Mouse (Mus musculus): Measurements from ENCODE around the gene Neurog3. TPM values are rescaled to one million over a fixed set of nuclear protein-coding genes. Genes with fewer than 3 reads are reported as not detected.

The Neurog3 gene
- polyA plus RNA-seq (2014; fragmentation: Nextera tagmentation; extraction: Ambion mirVana) = not detected in 2 replicates

DNA sequence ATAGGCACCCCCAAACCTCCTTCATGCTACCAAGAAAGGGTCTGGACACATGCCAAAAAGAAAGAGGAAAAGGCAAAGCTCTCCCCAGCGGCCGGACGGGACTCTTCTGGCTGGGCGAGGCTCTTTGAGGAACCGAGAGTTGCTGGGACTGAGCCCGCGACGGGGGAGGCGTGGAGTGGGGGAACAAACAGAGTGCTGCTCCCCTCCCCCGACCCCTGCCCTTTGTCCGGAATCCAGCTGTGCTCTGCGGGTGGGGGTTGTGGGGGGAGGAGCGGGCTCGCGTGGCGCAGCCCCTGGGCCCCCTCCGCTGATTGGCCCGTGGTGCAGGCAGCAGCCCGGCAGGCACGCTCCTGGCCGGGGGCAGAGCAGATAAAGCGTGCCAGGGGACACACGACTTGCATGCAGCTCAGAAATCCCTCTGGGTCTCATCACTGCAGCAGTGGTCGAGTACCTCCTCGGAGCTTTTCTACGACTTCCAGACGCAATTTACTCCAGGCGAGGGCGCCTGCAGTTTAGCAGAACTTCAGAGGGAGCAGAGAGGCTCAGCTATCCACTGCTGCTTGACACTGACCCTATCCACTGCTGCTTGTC is at the start of gene Neurog3:
Neurog3 (plus strand) TSS at position 400 of the 591 bp plus-strand sequence.
- H3K36me3 ChIP-seq (ENCODE audit: control insufficient read depth, insufficient read depth, low read length) = no peaks in the 10 kb centered on the region
- no peak within 1 kb of the TSS for H3K9ac ChIP-seq (ENCODE audit: low read depth, low read length)
- H3K9me3 ChIP-seq (ENCODE audit: control insufficient read depth, low read length) = no peaks in the 10 kb centered on the region
- H3K27me3 ChIP-seq (replicated peaks; ENCODE audit: control insufficient read depth, insufficient read depth, low read length) = peaks cover 95% of the 10 kb centered on the region
- 2% methylated on average over 29 of the region's 29 CpGs for WGBS
- no peak within 1 kb of the TSS for H3K4me3 ChIP-seq (ENCODE audit: low read depth, low read length)
- ATAC-seq (replicated peaks; ENCODE audit: low FRiP score) (no peak), DNase-seq (ENCODE audit: low spot score) (no peak)
- peak within 1 kb of the TSS; percentile 50 for H3K4me2 ChIP-seq
- H3K4me1 ChIP-seq (replicated peaks; ENCODE audit: control insufficient read depth, insufficient read depth, low read length) = 0 out of 2 replicates have a peak, but pooled peaks cover 3% of the 10 kb centered on the region
- H3K27ac ChIP-seq (ENCODE audit: low read depth, low read length) = no peak within 1 kb of the TSS

DNA sequence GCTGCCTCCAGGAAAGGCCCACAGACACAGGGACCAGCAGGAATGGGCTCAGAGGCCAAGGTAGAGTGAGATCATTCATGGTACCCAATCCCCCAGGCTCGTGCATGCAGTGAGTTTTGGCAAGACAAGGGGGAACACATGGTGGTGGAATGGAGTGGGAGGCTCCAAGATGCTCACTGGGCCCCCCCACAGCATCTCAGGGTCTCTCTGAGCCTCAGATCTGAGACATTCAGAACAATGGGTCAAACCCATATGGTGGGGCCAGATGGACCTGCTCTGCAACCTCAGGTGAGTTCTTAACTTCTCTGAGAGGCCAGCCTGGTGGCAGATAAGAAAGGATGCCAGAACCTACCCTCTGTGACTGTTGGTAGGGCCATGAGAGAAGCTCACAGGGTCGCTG is 46.8 kb upstream of the Neurog3 start:
- H3K4me2 ChIP-seq = no peak overlapping the region
- H3K9ac ChIP-seq (ENCODE audit: low read depth, low read length) = no peak overlapping the region

DNA sequence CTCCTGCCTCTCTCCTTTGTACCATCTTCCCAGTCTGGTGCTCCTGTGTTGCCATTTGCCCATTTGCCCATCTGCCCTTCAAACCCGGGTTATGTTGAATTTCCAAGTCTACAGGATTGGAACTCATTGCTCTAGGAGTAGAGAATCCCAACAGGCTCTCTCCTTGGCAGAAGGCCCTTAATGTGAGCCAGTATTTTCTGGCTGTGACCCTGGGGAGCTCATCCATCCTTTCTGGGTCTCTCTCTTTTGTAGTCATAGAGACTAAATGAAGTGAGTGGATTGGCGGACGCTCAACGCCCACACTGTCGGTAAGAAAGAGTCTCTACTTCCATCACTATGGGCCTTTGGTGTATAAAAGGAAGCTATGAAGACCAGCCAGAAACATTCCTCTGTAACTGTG is 46.1 kb upstream of the Neurog3 start:
- H3K9me3 ChIP-seq (ENCODE audit: control insufficient read depth, low read length) = no peaks in the 10 kb centered on the region
- H3K36me3 ChIP-seq (ENCODE audit: control insufficient read depth, insufficient read depth, low read length) = no peaks in the 10 kb centered on the region
- 88% methylated on average over 5 of the region's 5 CpGs for WGBS
- no peak for ATAC-seq (replicated peaks; ENCODE audit: low FRiP score)
- no peak overlapping the region for H3K4me3 ChIP-seq (ENCODE audit: low read depth, low read length)
- no peaks in the 10 kb centered on the region for H3K27me3 ChIP-seq (replicated peaks; ENCODE audit: control insufficient read depth, insufficient read depth, low read length)
- no peak for DNase-seq (ENCODE audit: low spot score)
- H3K9ac ChIP-seq (ENCODE audit: low read depth, low read length) = no peak overlapping the region
- H3K4me1 ChIP-seq (replicated peaks; ENCODE audit: control insufficient read depth, insufficient read depth, low read length) = no peaks in the 10 kb centered on the region
- H3K27ac ChIP-seq (ENCODE audit: low read depth, low read length) = no peak overlapping the region
- no peak overlapping the region for H3K4me2 ChIP-seq

More for the DNA sequence above, 46.8 kb upstream of the Neurog3 start:
- no peak for DNase-seq (ENCODE audit: low spot score)
- Histone ChIP-seq H3K4me1 (replicated peaks; ENCODE audit: control insufficient read depth, insufficient read depth, low read length) (no peaks in the 10 kb centered on the region), H3K9me3 (ENCODE audit: control insufficient read depth, low read length) (no peaks in the 10 kb centered on the region), H3K27me3 (replicated peaks; ENCODE audit: control insufficient read depth, insufficient read depth, low read length) (no peaks in the 10 kb centered on the region), H3K27ac (ENCODE audit: low read depth, low read length) (no peak overlapping the region), H3K36me3 (ENCODE audit: control insufficient read depth, insufficient read depth, low read length) (no peaks in the 10 kb centered on the region), H3K4me3 (ENCODE audit: low read depth, low read length) (no peak overlapping the region)
- ATAC-seq (replicated peaks; ENCODE audit: low FRiP score) = no peak
- 45% methylated on average over 2 of the region's 2 CpGs for WGBS

DNA sequence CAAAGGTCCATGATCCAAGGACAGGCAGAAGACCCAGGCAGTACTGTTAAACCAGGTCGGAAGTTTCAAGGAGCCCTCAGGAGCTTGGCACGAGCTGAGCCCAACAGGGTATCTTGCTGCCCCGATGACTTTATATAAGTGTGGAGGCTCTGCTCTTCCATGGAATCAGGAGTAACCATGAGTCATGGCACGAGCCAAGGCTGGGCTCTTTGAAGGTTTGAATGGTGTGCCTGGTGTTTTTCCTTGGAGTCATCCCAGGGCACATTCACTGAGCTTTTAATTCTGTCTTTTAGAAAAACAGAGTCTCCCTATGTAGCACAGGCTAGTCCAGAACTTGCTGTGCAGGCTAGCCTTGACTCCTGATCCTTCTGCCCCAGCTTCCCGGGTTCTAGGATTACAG is 44.5 kb upstream of the Neurog3 start:
- Histone ChIP-seq H3K4me1 (replicated peaks; ENCODE audit: control insufficient read depth, insufficient read depth, low read length) (no peaks in the 10 kb centered on the region), H3K9ac (ENCODE audit: low read depth, low read length) (no peak overlapping the region), H3K4me2 (no peak overlapping the region), H3K27me3 (replicated peaks; ENCODE audit: control insufficient read depth, insufficient read depth, low read length) (no peaks in the 10 kb centered on the region), H3K9me3 (ENCODE audit: control insufficient read depth, low read length) (no peaks in the 10 kb centered on the region), H3K4me3 (ENCODE audit: low read depth, low read length) (no peak overlapping the region), H3K27ac (ENCODE audit: low read depth, low read length) (no peak overlapping the region), H3K36me3 (ENCODE audit: control insufficient read depth, insufficient read depth, low read length) (no peaks in the 10 kb centered on the region)
- DNase-seq (ENCODE audit: low spot score) = no peak
- 76% methylated on average over 5 of the region's 5 CpGs for WGBS
- ATAC-seq (replicated peaks; ENCODE audit: low FRiP score) = no peak

DNA sequence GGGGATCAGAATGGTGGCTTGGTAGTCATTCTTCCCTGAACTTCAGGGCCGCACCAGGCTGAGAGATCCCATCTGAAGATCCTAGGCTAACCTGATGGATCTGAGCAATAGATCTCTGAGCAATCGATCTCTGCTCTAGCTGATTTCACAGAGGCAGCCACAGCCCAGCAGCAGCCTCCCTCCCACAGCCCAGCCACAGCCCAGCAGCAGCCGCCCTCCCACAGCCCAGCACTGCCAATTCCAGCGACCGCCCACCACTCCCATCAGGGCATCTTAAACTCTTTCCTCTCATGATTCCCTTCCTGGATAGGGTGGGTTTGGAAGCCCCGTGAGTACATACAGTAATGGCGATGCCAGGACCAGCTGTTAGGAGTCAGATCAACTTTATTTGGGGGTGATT is 43.8 kb upstream of the Neurog3 start:
- Histone ChIP-seq H3K27ac (ENCODE audit: low read depth, low read length) (no peak overlapping the region), H3K9ac (ENCODE audit: low read depth, low read length) (no peak overlapping the region), H3K9me3 (ENCODE audit: control insufficient read depth, low read length) (no peaks in the 10 kb centered on the region), H3K4me2 (no peak overlapping the region), H3K4me1 (replicated peaks; ENCODE audit: control insufficient read depth, insufficient read depth, low read length) (no peaks in the 10 kb centered on the region), H3K4me3 (ENCODE audit: low read depth, low read length) (no peak overlapping the region), H3K36me3 (ENCODE audit: control insufficient read depth, insufficient read depth, low read length) (no peaks in the 10 kb centered on the region), H3K27me3 (replicated peaks; ENCODE audit: control insufficient read depth, insufficient read depth, low read length) (no peaks in the 10 kb centered on the region)
- 65% methylated on average over 7 of the region's 7 CpGs for WGBS
- ATAC-seq (replicated peaks; ENCODE audit: low FRiP score) = no peak
- DNase-seq (ENCODE audit: low spot score) = no peak

DNA sequence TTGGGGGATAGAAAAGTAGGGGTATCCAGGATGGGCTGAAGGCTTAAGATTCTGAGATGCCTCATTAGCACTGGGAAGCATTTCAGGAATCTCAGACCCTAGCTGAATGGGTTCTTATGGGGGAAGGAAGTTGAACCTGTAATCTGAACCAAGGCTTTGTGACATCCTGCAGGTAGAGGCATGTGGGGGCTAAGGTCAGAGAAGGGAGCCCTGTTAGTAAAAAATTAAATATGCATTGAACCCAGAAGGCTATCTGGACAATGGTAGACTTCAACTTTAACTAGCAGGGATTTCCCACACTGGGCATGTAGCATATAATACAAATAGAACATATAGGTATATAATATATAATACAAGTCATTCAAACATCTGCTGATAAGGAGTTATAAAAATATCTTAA is 43.4 kb upstream of the Neurog3 start:
- Histone ChIP-seq H3K27ac (ENCODE audit: low read depth, low read length) (no peak overlapping the region), H3K4me3 (ENCODE audit: low read depth, low read length) (no peak overlapping the region), H3K4me1 (replicated peaks; ENCODE audit: control insufficient read depth, insufficient read depth, low read length) (no peaks in the 10 kb centered on the region), H3K27me3 (replicated peaks; ENCODE audit: control insufficient read depth, insufficient read depth, low read length) (no peaks in the 10 kb centered on the region), H3K4me2 (no peak overlapping the region), H3K9ac (ENCODE audit: low read depth, low read length) (no peak overlapping the region), H3K9me3 (ENCODE audit: control insufficient read depth, low read length) (no peaks in the 10 kb centered on the region), H3K36me3 (ENCODE audit: control insufficient read depth, insufficient read depth, low read length) (no peaks in the 10 kb centered on the region)
- ATAC-seq (replicated peaks; ENCODE audit: low FRiP score) (no peak), DNase-seq (ENCODE audit: low spot score) (no peak)

DNA sequence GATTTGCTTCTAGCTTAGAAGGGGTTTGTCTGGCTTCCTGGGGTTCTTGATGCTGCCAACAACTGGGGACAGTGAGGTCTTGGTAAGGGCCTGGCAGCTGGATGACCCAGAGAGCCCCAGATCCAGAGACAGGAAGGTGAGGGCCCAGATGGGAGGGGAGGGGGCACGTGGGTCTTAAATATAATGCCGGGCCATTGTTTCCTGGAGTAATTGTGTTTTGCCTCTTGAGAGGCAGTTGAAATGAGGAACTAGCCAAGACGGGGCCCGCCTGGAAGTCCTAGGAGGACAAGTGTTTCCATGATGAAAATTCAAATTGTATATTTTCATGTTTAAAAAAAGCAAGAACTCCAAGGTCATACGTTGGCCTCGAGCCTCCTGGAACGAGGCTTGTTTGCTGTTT is 39.0 kb upstream of the Neurog3 start:
- whole genome bisulfite sequencing = 52% methylated on average over 7 of the region's 7 CpGs
- H3K4me1 ChIP-seq (replicated peaks; ENCODE audit: control insufficient read depth, insufficient read depth, low read length) = no peaks in the 10 kb centered on the region

DNA sequence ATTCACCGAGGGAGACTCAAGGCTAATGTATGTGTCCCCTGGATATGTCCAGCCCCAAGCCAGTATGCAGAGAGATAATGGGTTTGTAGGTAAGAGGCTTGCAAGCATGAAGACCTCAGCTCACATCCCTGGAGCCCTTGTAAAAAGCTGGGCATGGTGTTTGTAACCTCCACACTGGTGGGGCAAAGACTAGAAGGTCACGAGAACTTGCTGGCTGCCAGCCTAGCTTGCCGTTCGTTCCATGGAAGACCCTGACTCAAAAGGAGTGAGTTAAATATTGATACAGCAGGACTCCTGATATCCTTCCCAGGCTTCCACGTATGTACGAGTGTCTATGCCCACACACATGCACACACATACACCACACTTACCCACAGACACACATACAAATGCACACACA is 38.5 kb upstream of the Neurog3 start:
- Histone ChIP-seq H3K27me3 (replicated peaks; ENCODE audit: control insufficient read depth, insufficient read depth, low read length) (no peaks in the 10 kb centered on the region), H3K4me1 (replicated peaks; ENCODE audit: control insufficient read depth, insufficient read depth, low read length) (no peaks in the 10 kb centered on the region), H3K36me3 (ENCODE audit: control insufficient read depth, insufficient read depth, low read length) (no peaks in the 10 kb centered on the region), H3K4me2 (no peak overlapping the region), H3K27ac (ENCODE audit: low read depth, low read length) (no peak overlapping the region), H3K9me3 (ENCODE audit: control insufficient read depth, low read length) (no peaks in the 10 kb centered on the region), H3K9ac (ENCODE audit: low read depth, low read length) (no peak overlapping the region), H3K4me3 (ENCODE audit: low read depth, low read length) (no peak overlapping the region)
- DNase-seq (ENCODE audit: low spot score) = no peak
- ATAC-seq (replicated peaks; ENCODE audit: low FRiP score) = no peak
- 87% methylated on average over 6 of the region's 6 CpGs for WGBS

More for the DNA sequence above, 39.0 kb upstream of the Neurog3 start:
- DNase-seq (ENCODE audit: low spot score) (no peak), ATAC-seq (replicated peaks; ENCODE audit: low FRiP score) (no peak)
- Histone ChIP-seq H3K9ac (ENCODE audit: low read depth, low read length) (no peak overlapping the region), H3K9me3 (ENCODE audit: control insufficient read depth, low read length) (no peaks in the 10 kb centered on the region), H3K27ac (ENCODE audit: low read depth, low read length) (no peak overlapping the region), H3K4me3 (ENCODE audit: low read depth, low read length) (no peak overlapping the region), H3K27me3 (replicated peaks; ENCODE audit: control insufficient read depth, insufficient read depth, low read length) (no peaks in the 10 kb centered on the region), H3K36me3 (ENCODE audit: control insufficient read depth, insufficient read depth, low read length) (no peaks in the 10 kb centered on the region), H3K4me2 (no peak overlapping the region)

DNA sequence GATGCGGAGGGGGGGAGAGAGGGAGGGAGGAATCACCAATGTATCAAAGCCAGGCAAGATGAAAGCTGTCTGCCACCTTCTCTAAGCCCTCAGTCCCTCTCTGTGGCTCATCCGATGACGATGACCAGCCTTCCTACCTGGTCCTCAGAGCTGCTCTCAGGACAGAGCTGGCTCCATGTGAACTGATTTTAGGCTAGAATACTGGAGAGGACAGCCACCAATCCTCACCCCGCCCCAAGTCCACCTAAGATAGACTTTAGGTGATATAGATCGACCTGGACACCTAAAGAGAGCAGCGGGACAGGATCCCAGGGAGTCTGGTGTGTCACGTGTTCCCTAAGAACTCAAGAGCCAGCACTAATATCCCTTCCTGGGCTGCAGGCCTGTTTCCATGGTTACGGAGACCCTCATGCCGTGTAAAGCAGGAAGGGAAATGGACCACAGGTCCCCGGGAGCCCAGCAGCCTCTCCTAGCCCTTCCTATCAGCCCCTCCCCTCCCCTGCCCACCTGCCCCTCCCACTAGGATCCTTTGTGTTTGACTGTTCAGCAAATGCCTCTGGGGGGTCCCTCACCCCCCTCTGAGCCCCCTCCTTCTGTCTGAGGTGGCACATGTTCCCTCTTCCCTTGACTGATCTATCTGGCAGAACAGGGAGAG is 33.0 kb upstream of the Neurog3 start:
- DNase-seq (ENCODE audit: low spot score) (no peak), ATAC-seq (replicated peaks; ENCODE audit: low FRiP score) (no peak)
- no peak overlapping the region for H3K27ac ChIP-seq (ENCODE audit: low read depth, low read length)
- no peak overlapping the region for H3K9ac ChIP-seq (ENCODE audit: low read depth, low read length)
- no peaks in the 10 kb centered on the region for H3K27me3 ChIP-seq (replicated peaks; ENCODE audit: control insufficient read depth, insufficient read depth, low read length)
- no peak overlapping the region for H3K4me2 ChIP-seq
- H3K4me1 ChIP-seq (replicated peaks; ENCODE audit: control insufficient read depth, insufficient read depth, low read length) = no peaks in the 10 kb centered on the region
- H3K36me3 ChIP-seq (ENCODE audit: control insufficient read depth, insufficient read depth, low read length) = no peaks in the 10 kb centered on the region
- H3K4me3 ChIP-seq (ENCODE audit: low read depth, low read length) = no peak overlapping the region
- H3K9me3 ChIP-seq (ENCODE audit: control insufficient read depth, low read length) = no peaks in the 10 kb centered on the region
- WGBS = 53% methylated on average over 10 of the region's 10 CpGs

Measured in liver, embryonic 11.5 days (tissue).